Mouse (Mus musculus) forebrain, embryonic 16.5 days (tissue): Measurements from ENCODE around the gene 2010109A12Rik. TPM values are rescaled to one million over a fixed set of nuclear protein-coding genes. Genes with fewer than 3 reads are reported as not detected.

Experiments used
- ATAC-seq: fragments of 200-750 bp; cut with Nextera tagmentation; 2 replicates; pipeline ENCODE4 v1.8.0; 2017; ENCODE audit warnings: mild to moderate bottlenecking, moderate library complexity
- H3K27ac ChIP-seq: fragments of 300-500 bp; sonication (generic); 2 replicates; pipeline ENCODE4 v1.5.1; 2014; ENCODE audit warnings: low read length, control low read depth
- H3K27me3 ChIP-seq: fragments of 300-500 bp; sonication (generic); replicated peaks from 2 replicates; pipeline ENCODE4 v1.6.1; 2014; ENCODE audit warnings: low read length; ENCODE audit not compliant: control insufficient read depth, insufficient read depth
- H3K36me3 ChIP-seq: fragments of 300-500 bp; sonication (generic); 2 replicates; pipeline ENCODE4 v1.6.1; 2014; ENCODE audit not compliant: control insufficient read depth, insufficient read depth
- H3K4me1 ChIP-seq: fragments of 300-500 bp; sonication (generic); replicated peaks from 2 replicates; pipeline ENCODE4 v1.6.1; 2014; ENCODE audit warnings: low read length; ENCODE audit not compliant: control insufficient read depth, insufficient read depth
- H3K4me2 ChIP-seq: fragments of 300-500 bp; sonication (generic); 2 replicates; pipeline ENCODE4 v1.6.1; 2014; ENCODE audit warnings: mild to moderate bottlenecking, low read length, control low read depth
- H3K4me3 ChIP-seq: fragments of 300-500 bp; sonication (generic); replicated peaks from 2 replicates; pipeline ENCODE4 v1.5.1; 2014; ENCODE audit warnings: mild to moderate bottlenecking, low read length, control low read depth
- H3K9ac ChIP-seq: fragments of 300-500 bp; sonication (generic); replicated peaks from 2 replicates; pipeline ENCODE4 v1.6.1; 2014; ENCODE audit warnings: low read depth, low read length, control low read depth
- H3K9me3 ChIP-seq: fragments of 300-500 bp; sonication (generic); 2 replicates; pipeline ENCODE4 v1.6.1; 2016; ENCODE audit warnings: low read length; ENCODE audit not compliant: control insufficient read depth
- WGBS: fragments of 180-500 bp; shearing (Covaris S2); extraction: QIAGEN DNeasy Blood & Tissue Kit; methylation state at CpG from one replicate; pipeline ENCODE4 v1.1.7; 2014; 5-methylcytosine and 5-hydroxymethylcytosine counted together
- polyA plus RNA-seq: library from polyadenylated mRNA; unstranded; fragments of >200 nt; fragmentation: Nextera tagmentation; extraction: Ambion mirVana; gene quantifications from 2 replicates; pipeline ENCODE4 v1.2.1, GENCODE M21; 2015

Gene 2010109A12Rik
- polyA plus RNA-seq, 1 experiment from 2014 or later: 1.5 TPM

DNA sequence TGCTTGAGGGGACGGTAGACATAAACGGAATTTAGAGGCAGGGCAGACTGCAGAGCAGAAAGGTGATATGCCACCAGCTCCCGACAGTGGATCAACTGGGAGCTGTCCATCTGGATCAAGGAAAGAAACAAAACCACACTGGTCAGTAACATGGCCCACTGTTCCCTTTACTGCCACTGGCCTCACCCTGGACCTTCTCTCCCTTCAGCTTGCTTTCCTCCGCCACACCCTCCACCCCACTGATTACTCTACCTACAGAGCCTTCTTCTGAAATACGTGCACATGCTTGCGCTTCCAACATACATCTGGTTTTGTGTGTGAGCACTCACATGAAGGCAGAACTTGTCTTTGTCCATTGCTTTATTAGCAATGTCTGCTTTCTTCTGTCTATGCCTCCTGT, 23.0 kb upstream of the 2010109A12Rik start:
- H3K4me1 ChIP-seq: no peaks in the 10 kb centered on the region
- H3K27me3 ChIP-seq: no peaks in the 10 kb centered on the region
- WGBS: 85% methylated on average over 6 of the region's 6 CpGs
- H3K4me3 ChIP-seq: no peak overlapping the region
- no peak for ATAC-seq
- H3K9me3 ChIP-seq: no peaks in the 10 kb centered on the region
- H3K9ac ChIP-seq: no peak overlapping the region
- no peak overlapping the region for H3K27ac ChIP-seq
- H3K36me3 ChIP-seq: peaks cover 23% of the 10 kb centered on the region
- H3K4me2 ChIP-seq: no peak overlapping the region

DNA sequence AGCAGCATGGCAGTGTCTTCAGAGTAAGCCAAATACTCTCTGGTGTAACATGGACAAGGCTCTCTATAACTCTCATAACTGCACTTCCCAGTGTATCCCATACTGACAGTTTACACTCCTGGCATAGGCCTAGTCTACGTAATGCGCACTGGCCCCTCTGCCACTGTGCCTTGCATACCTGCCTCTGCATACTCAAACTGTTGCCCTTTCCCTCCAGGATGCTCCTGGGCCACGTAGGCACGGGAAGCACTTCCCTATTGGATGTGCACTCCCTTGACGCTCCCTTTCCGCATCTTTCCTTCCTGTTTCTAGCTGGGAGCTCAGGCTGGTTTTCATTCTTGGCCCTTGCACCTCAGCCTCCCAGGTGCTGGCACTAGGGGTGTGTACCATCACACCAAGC, 21.8 kb upstream of the 2010109A12Rik start:
- WGBS: 93% methylated on average over 6 of the region's 6 CpGs
- Histone ChIP-seq H3K27ac (no peak overlapping the region), H3K9ac (no peak overlapping the region), H3K27me3 (no peaks in the 10 kb centered on the region), H3K4me3 (no peak overlapping the region), H3K4me1 (no peaks in the 10 kb centered on the region), H3K36me3 (peaks cover 28% of the 10 kb centered on the region), H3K4me2 (no peak overlapping the region), H3K9me3 (no peaks in the 10 kb centered on the region)
- no peak for ATAC-seq

DNA sequence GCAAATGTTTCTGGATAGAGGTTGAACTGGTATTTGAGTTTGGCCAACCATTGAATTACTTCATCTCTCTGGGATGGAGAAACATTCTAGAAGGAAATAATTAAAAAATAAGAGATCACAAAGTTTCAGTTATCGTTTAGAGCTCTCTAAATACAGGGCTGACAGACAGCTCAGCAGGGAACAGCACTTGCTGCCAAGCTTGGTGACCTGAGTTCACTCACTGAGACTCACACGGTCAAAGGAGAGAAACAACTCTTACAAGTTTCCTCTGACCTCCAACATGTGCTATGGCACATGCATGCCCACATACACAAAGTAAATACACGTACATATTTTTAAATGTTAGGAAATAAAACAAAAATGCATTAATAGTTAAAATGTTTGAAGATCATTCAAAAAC, 16.7 kb upstream of the 2010109A12Rik start:
- no peaks in the 10 kb centered on the region for H3K4me1 ChIP-seq
- no peak overlapping the region for H3K9ac ChIP-seq
- peaks cover 18% of the 10 kb centered on the region; the same call in 1 of the 2 replicates for H3K36me3 ChIP-seq
- H3K9me3 ChIP-seq: no peaks in the 10 kb centered on the region
- 52% methylated on average over 3 of the region's 3 CpGs for WGBS
- H3K27ac ChIP-seq: no peak overlapping the region
- no peak overlapping the region for H3K4me2 ChIP-seq
- no peaks in the 10 kb centered on the region for H3K27me3 ChIP-seq
- no peak for ATAC-seq
- no peak overlapping the region for H3K4me3 ChIP-seq

- Histone ChIP-seq H3K4me3 (no peak overlapping the region), H3K27ac (no peak overlapping the region), H3K9me3 (no peaks in the 10 kb centered on the region), H3K4me2 (no peak overlapping the region), H3K9ac (no peak overlapping the region), H3K36me3 (peaks cover 13% of the 10 kb centered on the region; the same call in 1 of the 2 replicates), H3K27me3 (no peaks in the 10 kb centered on the region), H3K4me1 (no peaks in the 10 kb centered on the region)
- WGBS: 93% methylated on average over 5 of the region's 5 CpGs
- no peak for ATAC-seq
These were observed 15.9 kb upstream of the 2010109A12Rik start for GRCm38 (mm10) chr5:93190428-93190827.

DNA sequence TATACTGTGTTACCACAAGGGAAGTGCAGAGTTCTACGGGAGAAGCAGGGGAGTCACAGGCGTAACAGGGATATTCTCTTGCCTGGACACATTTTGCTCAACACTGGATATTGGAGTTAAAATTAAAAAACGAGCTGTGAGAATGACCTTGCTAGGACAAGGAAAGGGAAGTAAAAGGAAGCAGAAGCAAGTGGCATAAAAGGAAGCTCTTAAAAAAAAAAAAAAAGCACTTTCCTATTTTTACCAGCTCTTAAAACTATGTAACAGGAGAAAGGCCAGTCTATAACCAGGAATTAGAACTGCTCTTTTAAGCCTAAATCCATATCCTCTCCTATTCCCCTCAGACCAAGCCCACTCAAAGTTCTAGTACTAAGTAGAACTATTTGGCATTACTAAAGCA, 8.1 kb upstream of the 2010109A12Rik start:
- no peaks in the 10 kb centered on the region for H3K27me3 ChIP-seq

DNA sequence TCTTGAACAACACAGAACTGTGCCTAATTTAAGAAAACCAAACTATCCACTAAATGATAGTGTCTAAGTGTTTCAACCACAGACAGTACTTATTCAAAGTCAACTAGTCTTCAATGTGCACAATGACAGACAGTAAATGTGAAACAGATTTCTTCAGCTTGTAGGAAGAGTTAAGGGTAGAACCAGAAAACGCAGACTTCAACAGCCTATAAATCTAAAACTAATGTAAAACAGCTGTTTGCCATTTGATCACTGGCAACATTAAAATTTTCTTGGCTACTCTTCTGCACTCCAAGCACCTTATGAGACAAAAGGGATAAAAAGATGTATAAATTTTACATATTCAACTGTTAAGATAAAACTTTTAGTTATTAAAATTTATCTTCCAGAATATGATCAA, 5.1 kb upstream of the 2010109A12Rik start:
- H3K4me3 ChIP-seq: no peak overlapping the region
- H3K4me2 ChIP-seq: no peak overlapping the region
- no peak for ATAC-seq
- WGBS: 96% methylated on average over 1 of the region's 1 CpGs
- H3K9me3 ChIP-seq: no peaks in the 10 kb centered on the region
- peaks cover 21% of the 10 kb centered on the region for H3K36me3 ChIP-seq
- peaks cover 14% of the 10 kb centered on the region for H3K4me1 ChIP-seq
- no peak overlapping the region for H3K9ac ChIP-seq
- H3K27ac ChIP-seq: no peak overlapping the region
- no peaks in the 10 kb centered on the region for H3K27me3 ChIP-seq

More for the DNA sequence above, 8.1 kb upstream of the 2010109A12Rik start:
- no peak for ATAC-seq
- Histone ChIP-seq H3K9ac (no peak overlapping the region), H3K36me3 (peaks cover 21% of the 10 kb centered on the region), H3K4me3 (no peak overlapping the region), H3K27ac (no peak overlapping the region), H3K4me2 (no peak overlapping the region), H3K9me3 (no peaks in the 10 kb centered on the region), H3K4me1 (peaks cover 3% of the 10 kb centered on the region; the same call in 1 of the 2 replicates)
- 94% methylated on average over 3 of the region's 3 CpGs for WGBS

DNA sequence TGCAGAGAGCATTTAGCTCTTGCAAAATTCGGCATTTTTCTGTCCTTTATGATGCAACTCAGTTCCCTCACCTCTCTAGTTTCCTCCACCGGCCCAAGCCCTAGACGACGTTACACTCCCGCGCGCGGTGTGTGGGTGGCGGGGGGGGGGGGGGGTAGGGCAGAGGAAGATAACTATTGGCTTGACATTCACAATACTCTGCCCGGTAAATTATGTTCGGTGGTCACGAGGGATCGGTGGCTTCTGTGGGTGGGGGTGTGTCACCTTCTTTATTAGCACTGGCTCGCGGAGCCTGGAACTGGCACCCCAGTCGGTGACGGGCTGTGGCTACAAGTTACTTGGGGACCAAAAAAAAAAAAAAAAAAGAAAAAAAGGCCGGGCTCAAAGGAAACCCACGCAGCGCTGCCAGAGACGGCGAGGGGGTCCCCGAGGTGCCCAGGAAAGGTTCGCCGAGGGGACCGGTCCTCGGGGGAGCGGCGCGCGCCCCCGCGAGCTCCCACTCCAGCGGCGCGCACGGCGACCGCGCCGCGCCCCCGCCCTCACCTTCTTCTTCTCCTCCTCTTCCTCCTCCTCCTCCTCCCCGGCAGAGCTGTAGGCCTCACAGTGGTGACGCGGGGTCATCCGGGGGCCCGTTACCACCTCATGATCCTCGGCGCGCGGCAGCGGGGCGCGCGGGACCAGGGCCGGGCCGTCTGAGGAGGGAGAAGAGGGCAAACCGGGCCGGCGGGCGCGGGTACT, 778 bp upstream of the 2010109A12Rik start:
- H3K4me2 ChIP-seq: peak overlapping the region; percentile 91
- peaks cover 5% of the 10 kb centered on the region; the same call in 1 of the 2 replicates for H3K36me3 ChIP-seq
- H3K9me3 ChIP-seq: no peaks in the 10 kb centered on the region
- peak overlapping the region; percentile 97 for H3K27ac ChIP-seq
- peak overlapping the region; percentile 85 for H3K4me3 ChIP-seq
- peaks cover 18% of the 10 kb centered on the region for H3K4me1 ChIP-seq
- H3K27me3 ChIP-seq: no peaks in the 10 kb centered on the region
- ATAC-seq: peak; percentile 41
- peak overlapping the region; percentile 96 for H3K9ac ChIP-seq
- WGBS: under 1% methylated on average over 43 of the region's 63 CpGs

- Histone ChIP-seq H3K4me2 (peak overlapping the region; percentile 66), H3K27ac (peak overlapping the region; percentile 97), H3K36me3 (no peaks in the 10 kb centered on the region), H3K4me3 (peak overlapping the region; percentile 85), H3K4me1 (peaks cover 18% of the 10 kb centered on the region), H3K9ac (peak overlapping the region; percentile 96), H3K9me3 (no peaks in the 10 kb centered on the region), H3K27me3 (no peaks in the 10 kb centered on the region)
- WGBS: 1% methylated on average over 6 of the region's 6 CpGs
- peak; percentile 32 for ATAC-seq
These were observed 659 bp downstream of the 2010109A12Rik start for GRCm38 (mm10) chr5:93207006-93207348.

GRCm38 (mm10) chr5:93207555-93207954, 1.2 kb downstream of the 2010109A12Rik start:
- no peaks in the 10 kb centered on the region for H3K27me3 ChIP-seq
- peak overlapping the region; percentile 50; the same call in 1 of the 2 replicates for H3K27ac ChIP-seq
- H3K9me3 ChIP-seq: no peaks in the 10 kb centered on the region
- H3K4me1 ChIP-seq: peaks cover 18% of the 10 kb centered on the region
- peak overlapping the region; percentile 66; the same call in 1 of the 2 replicates for H3K4me2 ChIP-seq
- H3K9ac ChIP-seq: no peak overlapping the region
- no peak overlapping the region for H3K4me3 ChIP-seq
- 52% methylated on average over 1 of the region's 1 CpGs for WGBS
- no peak for ATAC-seq
- H3K36me3 ChIP-seq: no peaks in the 10 kb centered on the region
